Mouse (Mus musculus): ENCODE measurements around the gene Wasf2. TPM values are rescaled to one million over a fixed set of nuclear protein-coding genes. Genes with fewer than 3 reads are reported as not detected.
A peak's percentile ranks its signal among the peaks of the same experiment; 100 is the strongest.

Gene Wasf2
- total and polyA plus RNA-seq, 3 experiments: 14.9 to 59.5 (median 21.7) TPM

GRCm38 (mm10) chr4:133241910-133242309, 111.6 kb downstream of the Wasf2 start:
- dilution Hi-C loops (cut with MboI; ENCODE audit: extremely low pct_ligation_motif_present, extremely low pct_unique_long_range_greater_than_20kb, low sequenced_read_pairs) (no loop called here), in situ Hi-C loops (cut with MboI; ENCODE audit: low pct_ligation_motif_present, low pct_unique_long_range_greater_than_20kb, low sequenced_read_pairs) (no loop called here)
- Histone ChIP-seq H3K36me3 (replicated peaks in 1 of 2; ENCODE audit: control insufficient read depth in 1 of 2, insufficient read depth in 1 of 2, low read length in 1 of 2) (no peaks in the 10 kb centered on the region), H3K4me2 (ENCODE audit: insufficient read depth, low read depth, poor library complexity, severe bottlenecking) (peak overlapping the region; percentile 93), H3K4me3 (replicated peaks in 1 of 3; ENCODE audit: low read depth in 2 of 3, low read length in 2 of 3, poor library complexity in 1 of 3) (peak overlapping the region in 2 of 3 experiments; percentile 20 to 64), H3K27me3 (replicated peaks) (peaks cover 63% of the 10 kb centered on the region), H3K9me3 (replicated peaks; ENCODE audit: low read length) (peaks cover 2% of the 10 kb centered on the region), H3K27ac (ENCODE audit: insufficient read depth, low read depth) (no peak overlapping the region), H3K79me2 (replicated peaks; ENCODE audit: control insufficient read depth, extremely low read depth, insufficient read depth, poor library complexity, severe bottlenecking) (no peaks in the 10 kb centered on the region), H3K4me1 (ENCODE audit: control insufficient read depth in 1 of 2, insufficient read depth in 2 of 2) (peaks cover 0 to 16% of the 10 kb centered on the region in 2 experiments; a peak in 2 of 4 replicates), H3K9ac (ENCODE audit: insufficient read depth, low read depth) (peak overlapping the region; percentile 60)
- no peak for DNase-seq (ENCODE audit: extremely low read depth)
- TF ChIP-seq JUN (IDR thresholded peaks at IDR 0.05; ENCODE audit: insufficient read depth, low read depth, low read length): no peak
- TF ChIP-seq TCF12 (IDR thresholded peaks at IDR 0.05; ENCODE audit: low read depth, low read length): no peak
- TF ChIP-seq ZKSCAN1 (IDR thresholded peaks at IDR 0.05; ENCODE audit: borderline replicate concordance, low read depth, low read length): no peak
- no peak for TF ChIP-seq POLR2AphosphoS2 (IDR thresholded peaks at IDR 0.05; ENCODE audit: low read depth, low read length)
- no peak for TF ChIP-seq RCOR1 (conservative IDR thresholded peaks at IDR 0.05; ENCODE audit: low read depth, low read length)
- TF ChIP-seq HCFC1 (IDR thresholded peaks at IDR 0.05; ENCODE audit: low read depth, low read length): no peak
- TF ChIP-seq CHD1 (IDR thresholded peaks at IDR 0.05; ENCODE audit: low read depth, low read length): no peak

- dilution Hi-C loops (cut with MboI; ENCODE audit: extremely low pct_ligation_motif_present, extremely low pct_unique_long_range_greater_than_20kb, low sequenced_read_pairs): no loop called here
- in situ Hi-C loops (cut with MboI; ENCODE audit: low pct_ligation_motif_present, low pct_unique_long_range_greater_than_20kb, low sequenced_read_pairs): no loop called here
- Histone ChIP-seq H3K4me1 (ENCODE audit: control insufficient read depth in 1 of 2, insufficient read depth in 2 of 2) (peaks cover 0 to 12% of the 10 kb centered on the region in 2 experiments; a peak in 2 of 4 replicates), H3K4me2 (ENCODE audit: insufficient read depth, low read depth, poor library complexity, severe bottlenecking) (no peak overlapping the region), H3K27ac (ENCODE audit: insufficient read depth, low read depth) (no peak overlapping the region), H3K4me3 (replicated peaks in 1 of 3; ENCODE audit: low read depth in 2 of 3, low read length in 2 of 3, poor library complexity in 1 of 3) (no peak overlapping the region), H3K9ac (ENCODE audit: insufficient read depth, low read depth) (no peak overlapping the region), H3K27me3 (replicated peaks) (peaks cover 70% of the 10 kb centered on the region), H3K9me3 (replicated peaks; ENCODE audit: low read length) (peaks cover 2% of the 10 kb centered on the region), H3K36me3 (replicated peaks in 1 of 2; ENCODE audit: control insufficient read depth in 1 of 2, insufficient read depth in 1 of 2, low read length in 1 of 2) (no peaks in the 10 kb centered on the region), H3K79me2 (replicated peaks; ENCODE audit: control insufficient read depth, extremely low read depth, insufficient read depth, poor library complexity, severe bottlenecking) (no peaks in the 10 kb centered on the region)
- TF ChIP-seq BHLHE40 (IDR thresholded peaks at IDR 0.05; ENCODE audit: low read depth, low read length) (no peak), E2F4 (IDR thresholded peaks at IDR 0.05; ENCODE audit: insufficient replicate concordance, low read depth, low read length) (no peak), TBP (conservative IDR thresholded peaks at IDR 0.05; ENCODE audit: low read depth, low read length) (no peak), RAD21 (IDR thresholded peaks at IDR 0.05; ENCODE audit: low read depth, low read length) (no peak), ZMIZ1 (IDR thresholded peaks at IDR 0.05; ENCODE audit: low read depth, low read length) (no peak), POLR2A (IDR thresholded peaks at IDR 0.05; ENCODE audit: low read depth, low read length) (no peak), MXI1 (IDR thresholded peaks at IDR 0.05; ENCODE audit: low read depth, low read length) (no peak), MAZ (IDR thresholded peaks at IDR 0.05; ENCODE audit: low read depth, low read length) (no peak), GABPA (IDR thresholded peaks at IDR 0.05; ENCODE audit: insufficient replicate concordance, low read depth, low read length) (no peak), CHD2 (IDR thresholded peaks at IDR 0.05; ENCODE audit: low read length) (no peak), TCF12 (IDR thresholded peaks at IDR 0.05; ENCODE audit: low read depth, low read length) (no peak), ELF1 (IDR thresholded peaks at IDR 0.05; ENCODE audit: low read depth, low read length) (no peak), MAFK (IDR thresholded peaks at IDR 0.05; ENCODE audit: insufficient replicate concordance, low read length) (no peak), JUND (conservative IDR thresholded peaks at IDR 0.05; ENCODE audit: low read depth, low read length) (no peak), KAT2A (IDR thresholded peaks at IDR 0.05; ENCODE audit: insufficient replicate concordance, low read length) (no peak), ETS1 (conservative IDR thresholded peaks at IDR 0.05; ENCODE audit: low read depth, low read length) (no peak), MYC (IDR thresholded peaks at IDR 0.05; ENCODE audit: low read depth, low read length) (no peak), USF2 (conservative IDR thresholded peaks at IDR 0.05; ENCODE audit: low read depth, low read length) (no peak)
- DNase-seq (ENCODE audit: extremely low read depth): no peak
Observed at GRCm38 (mm10) chr4:133242710-133243109, 112.4 kb downstream of the Wasf2 start.

All from CH12.LX (cell line).